Mouse (Mus musculus): ENCODE measurements around the gene Cpn2. TPM values are rescaled to one million over a fixed set of nuclear protein-coding genes. Genes with fewer than 3 reads are reported as not detected.

Gene Cpn2
- total and polyA plus RNA-seq, 3 experiments: not detected

DNA sequence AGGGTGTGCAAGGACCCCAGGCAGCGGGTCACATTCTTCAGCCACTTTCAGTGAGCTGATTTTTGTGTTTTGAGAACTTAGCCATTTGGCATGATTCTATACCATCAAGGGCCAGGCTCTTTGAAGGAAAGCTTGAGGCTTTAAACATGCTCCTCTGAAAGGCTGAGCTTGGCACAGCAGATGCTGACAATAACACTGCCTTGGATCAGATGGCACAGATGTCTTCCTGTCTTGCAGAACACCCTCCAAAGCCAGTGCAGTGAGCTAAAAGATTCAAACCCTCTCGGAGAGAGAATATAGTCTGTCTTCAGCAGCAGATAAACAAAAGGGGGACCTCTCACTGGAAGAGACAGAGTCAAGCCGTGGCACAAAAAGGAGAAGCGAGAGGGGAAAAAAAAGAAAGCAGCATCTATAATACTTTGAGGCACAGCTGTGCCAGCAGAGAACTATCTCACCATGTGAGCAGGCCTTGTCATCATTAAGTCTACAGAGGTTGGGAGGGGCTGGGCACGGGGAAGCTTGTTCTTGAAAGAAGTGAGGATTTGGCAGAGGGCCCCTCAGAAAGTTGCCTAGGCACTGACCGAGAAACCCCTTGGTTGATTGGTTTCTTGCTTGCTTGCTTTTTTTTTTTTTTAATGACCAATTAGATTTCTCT, 4.8 kb upstream of the Cpn2 start:
- Histone ChIP-seq H3K36me3 (replicated peaks in 1 of 2; ENCODE audit: control insufficient read depth in 1 of 2, insufficient read depth in 1 of 2, low read length in 1 of 2) (no peaks in the 10 kb centered on the region), H3K4me3 (replicated peaks in 1 of 3; ENCODE audit: low read depth in 2 of 3, low read length in 2 of 3, poor library complexity in 1 of 3) (no peak overlapping the region), H3K9me3 (replicated peaks; ENCODE audit: low read length) (no peaks in the 10 kb centered on the region), H3K4me2 (ENCODE audit: insufficient read depth, low read depth, poor library complexity, severe bottlenecking) (peak overlapping the region; percentile 46), H3K27ac (ENCODE audit: insufficient read depth, low read depth) (no peak overlapping the region), H3K27me3 (replicated peaks) (no peaks in the 10 kb centered on the region), H3K79me2 (replicated peaks; ENCODE audit: control insufficient read depth, extremely low read depth, insufficient read depth, poor library complexity, severe bottlenecking) (no peaks in the 10 kb centered on the region), H3K4me1 (ENCODE audit: control insufficient read depth in 1 of 2, insufficient read depth in 2 of 2) (peaks cover 4 to 35% of the 10 kb centered on the region in 2 experiments), H3K9ac (ENCODE audit: insufficient read depth, low read depth) (no peak overlapping the region)
- in situ Hi-C loops (cut with MboI; ENCODE audit: low pct_ligation_motif_present, low pct_unique_long_range_greater_than_20kb, low sequenced_read_pairs) (loop anchor here (25.0 kb wide), 2 partner anchors 790 to 1090 kb away; no protein-coding TSS in a partner anchor), dilution Hi-C loops (cut with MboI; ENCODE audit: extremely low pct_ligation_motif_present, extremely low pct_unique_long_range_greater_than_20kb, low sequenced_read_pairs) (no loop called here)
- peak; percentile 71 for DNase-seq (ENCODE audit: extremely low read depth)
- peak; percentile 75 for TF ChIP-seq EP300 (IDR thresholded peaks at IDR 0.05; ENCODE audit: low read length)
- peak; percentile 63 for TF ChIP-seq ETS1 (conservative IDR thresholded peaks at IDR 0.05; ENCODE audit: low read depth, low read length)
- TF ChIP-seq PAX5 (IDR thresholded peaks at IDR 0.05; ENCODE audit: low read length): no peak
- TF ChIP-seq RCOR1 (conservative IDR thresholded peaks at IDR 0.05; ENCODE audit: low read depth, low read length): 0 out of 2 replicates have a peak, but pooled peaks have one; percentile 50
- peak; percentile 71 for TF ChIP-seq MAX (IDR thresholded peaks at IDR 0.05; ENCODE audit: low read length)
- TF ChIP-seq CHD2 (IDR thresholded peaks at IDR 0.05; ENCODE audit: low read length): no peak
- no peak for TF ChIP-seq ZC3H11A (IDR thresholded peaks at IDR 0.05; ENCODE audit: low read depth, low read length)
- peak; percentile 53; the same call in 1 of the 2 replicates for TF ChIP-seq MYC (IDR thresholded peaks at IDR 0.05; ENCODE audit: low read depth, low read length)
- no peak for TF ChIP-seq TCF12 (IDR thresholded peaks at IDR 0.05; ENCODE audit: low read depth, low read length)
- peak; percentile 45 for TF ChIP-seq BHLHE40 (IDR thresholded peaks at IDR 0.05; ENCODE audit: low read depth, low read length)
- no peak for TF ChIP-seq UBTF (IDR thresholded peaks at IDR 0.05; ENCODE audit: low read depth, low read length)
- TF ChIP-seq IRF4 (IDR thresholded peaks at IDR 0.05; ENCODE audit: low read depth, low read length): peak; percentile 81
- peak; percentile 91 for TF ChIP-seq ZNF384 (IDR thresholded peaks at IDR 0.05; ENCODE audit: low read depth, low read length)
- TF ChIP-seq TBP (conservative IDR thresholded peaks at IDR 0.05; ENCODE audit: low read depth, low read length): no peak
- no peak for TF ChIP-seq SMC3 (IDR thresholded peaks at IDR 0.05; ENCODE audit: low read depth, low read length)
- TF ChIP-seq SIN3A (IDR thresholded peaks at IDR 0.05; ENCODE audit: low read length): no peak
- no peak for TF ChIP-seq CHD1 (IDR thresholded peaks at IDR 0.05; ENCODE audit: low read depth, low read length)
- TF ChIP-seq MAZ (IDR thresholded peaks at IDR 0.05; ENCODE audit: low read depth, low read length): 0 out of 2 replicates have a peak, but pooled peaks have one; percentile 46

DNA sequence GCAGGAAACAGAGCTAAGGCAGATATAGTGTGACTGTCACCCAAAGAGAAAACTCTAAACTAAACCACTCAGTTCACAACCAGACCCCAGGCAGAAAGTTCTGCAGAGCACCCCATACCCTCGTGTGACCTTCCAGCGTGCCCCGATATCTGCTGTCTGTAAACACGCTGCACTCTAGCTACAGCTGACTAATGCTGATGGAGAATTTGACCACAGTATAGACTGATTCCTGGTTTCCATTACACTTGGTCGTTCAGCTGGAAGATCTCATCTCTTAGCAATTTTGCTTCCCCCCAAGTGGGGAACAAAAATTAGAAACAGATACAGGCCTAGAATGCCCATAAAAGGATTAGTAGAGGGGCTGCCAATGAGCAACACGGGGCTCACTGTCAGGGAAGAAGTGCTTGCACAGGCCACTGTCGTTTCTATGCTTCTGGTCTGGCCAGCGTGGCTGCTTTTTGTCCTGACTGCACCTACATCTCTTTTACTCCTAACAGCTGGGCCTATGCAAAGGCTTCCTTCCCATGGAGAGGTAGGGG, 4.0 kb upstream of the Cpn2 start:
- Histone ChIP-seq H3K4me3 (replicated peaks in 1 of 3; ENCODE audit: low read depth in 2 of 3, low read length in 2 of 3, poor library complexity in 1 of 3) (no peak overlapping the region), H3K4me2 (ENCODE audit: insufficient read depth, low read depth, poor library complexity, severe bottlenecking) (no peak overlapping the region), H3K36me3 (replicated peaks in 1 of 2; ENCODE audit: control insufficient read depth in 1 of 2, insufficient read depth in 1 of 2, low read length in 1 of 2) (no peaks in the 10 kb centered on the region), H3K4me1 (ENCODE audit: control insufficient read depth in 1 of 2, insufficient read depth in 2 of 2) (peaks cover 4 to 35% of the 10 kb centered on the region in 2 experiments), H3K9ac (ENCODE audit: insufficient read depth, low read depth) (no peak overlapping the region), H3K79me2 (replicated peaks; ENCODE audit: control insufficient read depth, extremely low read depth, insufficient read depth, poor library complexity, severe bottlenecking) (no peaks in the 10 kb centered on the region), H3K27ac (ENCODE audit: insufficient read depth, low read depth) (no peak overlapping the region), H3K9me3 (replicated peaks; ENCODE audit: low read length) (no peaks in the 10 kb centered on the region), H3K27me3 (replicated peaks) (no peaks in the 10 kb centered on the region)
- in situ Hi-C loops (cut with MboI; ENCODE audit: low pct_ligation_motif_present, low pct_unique_long_range_greater_than_20kb, low sequenced_read_pairs): loop anchor here (25.0 kb wide), 2 partner anchors 791 to 1091 kb away; no protein-coding TSS in a partner anchor
- dilution Hi-C loops (cut with MboI; ENCODE audit: extremely low pct_ligation_motif_present, extremely low pct_unique_long_range_greater_than_20kb, low sequenced_read_pairs): no loop called here
- TF ChIP-seq EP300 (IDR thresholded peaks at IDR 0.05; ENCODE audit: low read length) (no peak), NELFE (IDR thresholded peaks at IDR 0.05; ENCODE audit: low read depth, low read length) (no peak), SIN3A (IDR thresholded peaks at IDR 0.05; ENCODE audit: low read length) (no peak)
- DNase-seq (ENCODE audit: extremely low read depth): no peak
